Mouse (Mus musculus): ENCODE data around the gene Lag3.

Lag3 gene

GRCm38 (mm10) chr6:124911533-124912218 is at the start of gene Lag3:
Gene Lag3, minus strand, starts transcription at chr6:124911705.
- peak; percentile 81 for DNase-seq (ENCODE audit: low read depth, low spot score)

- DNase-seq (ENCODE audit: low read depth, low spot score): no peak
These were observed 49.5 kb upstream of the Lag3 start for GRCm38 (mm10) chr6:124961021-124961420.

- no peak for DNase-seq (ENCODE audit: low read depth, low spot score)
These were observed 48.5 kb upstream of the Lag3 start for GRCm38 (mm10) chr6:124959960-124960359.

- no peak for DNase-seq (ENCODE audit: low read depth, low spot score)
These were observed 46.6 kb upstream of the Lag3 start for GRCm38 (mm10) chr6:124958127-124958526.

- DNase-seq (ENCODE audit: low read depth, low spot score): no peak
These were observed 43.7 kb upstream of the Lag3 start for GRCm38 (mm10) chr6:124955212-124955611.

GRCm38 (mm10) chr6:124953991-124954715 is 42.6 kb upstream of the Lag3 start:
- DNase-seq (ENCODE audit: low read depth, low spot score): no peak

- no peak for DNase-seq (ENCODE audit: low read depth, low spot score)
These were observed 32.0 kb upstream of the Lag3 start for GRCm38 (mm10) chr6:124943526-124943925.

GRCm38 (mm10) chr6:124941679-124942078 is 30.2 kb upstream of the Lag3 start:
- DNase-seq (ENCODE audit: low read depth, low spot score): no peak

GRCm38 (mm10) chr6:124938554-124938953 is 27.0 kb upstream of the Lag3 start:
- DNase-seq (ENCODE audit: low read depth, low spot score): no peak

- no peak for DNase-seq (ENCODE audit: low read depth, low spot score)
These were observed 26.0 kb upstream of the Lag3 start for GRCm38 (mm10) chr6:124937493-124937892.

GRCm38 (mm10) chr6:124936681-124937080 is 25.2 kb upstream of the Lag3 start:
- no peak for DNase-seq (ENCODE audit: low read depth, low spot score)

- DNase-seq (ENCODE audit: low read depth, low spot score): no peak
These were observed 23.2 kb upstream of the Lag3 start for GRCm38 (mm10) chr6:124934670-124935069.

GRCm38 (mm10) chr6:124933127-124933526 is 21.6 kb upstream of the Lag3 start:
- peak; percentile 19 for DNase-seq (ENCODE audit: low read depth, low spot score)

- DNase-seq (ENCODE audit: low read depth, low spot score): peak; percentile 10
These were observed 20.8 kb upstream of the Lag3 start for GRCm38 (mm10) chr6:124932314-124932695.

GRCm38 (mm10) chr6:124931525-124932313 is 20.2 kb upstream of the Lag3 start:
- DNase-seq (ENCODE audit: low read depth, low spot score): no peak

- peak; percentile 99 for DNase-seq (ENCODE audit: low read depth, low spot score)
These were observed 19.4 kb upstream of the Lag3 start, which contains the start of gene Mlf2 for GRCm38 (mm10) chr6:124930754-124931524. Gene Mlf2, plus strand, starts transcription at chr6:124931386.

GRCm38 (mm10) chr6:124930231-124930630 is 18.7 kb upstream of the Lag3 start:
- DNase-seq (ENCODE audit: low read depth, low spot score): no peak

GRCm38 (mm10) chr6:124925941-124926340 is 14.4 kb upstream of the Lag3 start:
- no peak for DNase-seq (ENCODE audit: low read depth, low spot score)

GRCm38 (mm10) chr6:124925173-124925793 is 13.8 kb upstream of the Lag3 start:
- no peak for DNase-seq (ENCODE audit: low read depth, low spot score)

GRCm38 (mm10) chr6:124921539-124921938 is 10.0 kb upstream of the Lag3 start:
- no peak for DNase-seq (ENCODE audit: low read depth, low spot score)
